Mouse (Mus musculus): ENCODE measurements around the gene Vcp.

Gene Vcp

GRCm38 (mm10) chr4:43030352-43030751, 30.0 kb upstream of the Vcp start:
- in situ Hi-C loops (cut with MboI, MseI): no loop called here

DNA sequence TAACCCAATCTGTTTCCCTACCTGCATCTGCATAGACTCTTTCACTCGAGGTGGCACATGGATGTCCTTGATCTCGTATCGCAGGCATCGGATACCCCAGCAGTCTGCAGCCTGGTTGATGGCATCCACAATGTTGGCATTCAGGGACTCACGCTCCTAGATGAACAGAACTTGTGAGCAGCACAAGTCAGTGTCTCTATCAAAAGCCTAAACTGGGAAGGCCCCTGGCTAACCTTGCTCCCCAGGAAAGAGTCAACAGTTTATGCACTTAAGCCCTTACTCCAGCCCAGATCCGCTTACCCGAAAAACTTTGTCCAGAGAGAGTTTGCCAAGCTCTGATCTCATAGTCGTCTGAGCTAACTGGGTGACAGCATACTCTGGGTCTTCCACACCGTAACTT, 29.4 kb upstream of the Vcp start:
- in situ Hi-C loops (cut with MboI, MseI): loop anchor here (5.0 to 10.0 kb wide), 2 partner anchors 77 to 535 kb away; partner anchors contain the start of genes Creb3 and Tln1

GRCm38 (mm10) chr4:43029121-43029520, 28.8 kb upstream of the Vcp start:
- in situ Hi-C loops (cut with MboI, MseI): loop anchor here (5.0 to 10.0 kb wide), 2 partner anchors 77 to 536 kb away; partner anchors contain the start of genes Creb3 and Tln1

GRCm38 (mm10) chr4:43025084-43025960, 25.0 kb upstream of the Vcp start, which contains the start of gene Pigo:
Pigo (minus strand) TSS chr4:43025819.
- in situ Hi-C loops (cut with MboI, MseI): loop anchor here (5.0 to 10.0 kb wide), 2 partner anchors 73 to 539 kb away; partner anchors contain the start of genes Creb3 and Tln1

GRCm38 (mm10) chr4:43024673-43025072, 24.4 kb upstream of the Vcp start:
- in situ Hi-C loops (cut with MboI, MseI): loop anchor here (5.0 to 10.0 kb wide), 2 partner anchors 72 to 540 kb away; partner anchors contain the start of genes Creb3 and Tln1

DNA sequence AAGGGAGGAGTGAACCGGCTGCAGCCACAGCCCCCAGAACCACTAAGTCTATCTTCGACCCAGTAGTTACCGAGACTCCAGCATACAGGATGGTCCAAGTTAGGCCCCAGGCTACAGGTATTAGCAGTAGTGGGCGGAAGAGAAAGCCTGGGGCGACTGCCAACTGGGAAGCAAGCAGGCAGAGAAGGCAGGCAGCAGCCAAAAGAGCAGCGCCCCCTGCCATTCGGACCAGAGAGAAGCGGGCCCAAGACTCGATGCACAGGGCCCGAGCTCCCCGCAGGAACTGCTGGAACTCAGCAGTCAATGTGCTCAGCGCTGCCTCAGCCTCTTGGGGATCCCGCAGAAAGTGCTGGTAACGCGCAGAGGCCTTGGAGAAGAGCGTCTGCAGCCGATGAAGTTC, 21.0 kb upstream of the Vcp start:
- in situ Hi-C loops (cut with MboI, MseI): loop anchor here (10.0 kb wide), 1 partner anchor 543 kb away; the partner anchor contains the start of genes Creb3 and Tln1

DNA sequence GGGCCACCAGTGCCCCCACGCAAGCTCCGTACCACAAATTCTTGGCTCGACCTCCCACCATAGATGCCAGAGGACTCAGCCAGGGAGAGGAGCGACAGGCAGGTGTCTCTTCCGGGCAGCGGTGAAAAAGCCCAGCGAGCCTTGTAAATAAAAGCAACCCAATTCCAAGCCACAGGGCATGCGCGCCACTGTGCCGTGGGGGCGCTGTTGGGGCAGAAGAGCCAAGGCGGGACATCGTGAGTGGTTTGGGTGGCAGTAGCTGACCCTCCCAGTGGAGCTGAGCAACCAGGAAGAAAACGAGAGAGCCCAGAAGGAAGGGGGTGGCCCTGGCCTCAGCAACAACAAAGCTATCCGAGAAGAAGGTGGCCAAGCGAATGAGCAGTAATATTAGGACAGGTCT, 20.6 kb upstream of the Vcp start:
- in situ Hi-C loops (cut with MboI, MseI): loop anchor here (10.0 kb wide), 1 partner anchor 544 kb away; the partner anchor contains the start of genes Creb3 and Tln1

DNA sequence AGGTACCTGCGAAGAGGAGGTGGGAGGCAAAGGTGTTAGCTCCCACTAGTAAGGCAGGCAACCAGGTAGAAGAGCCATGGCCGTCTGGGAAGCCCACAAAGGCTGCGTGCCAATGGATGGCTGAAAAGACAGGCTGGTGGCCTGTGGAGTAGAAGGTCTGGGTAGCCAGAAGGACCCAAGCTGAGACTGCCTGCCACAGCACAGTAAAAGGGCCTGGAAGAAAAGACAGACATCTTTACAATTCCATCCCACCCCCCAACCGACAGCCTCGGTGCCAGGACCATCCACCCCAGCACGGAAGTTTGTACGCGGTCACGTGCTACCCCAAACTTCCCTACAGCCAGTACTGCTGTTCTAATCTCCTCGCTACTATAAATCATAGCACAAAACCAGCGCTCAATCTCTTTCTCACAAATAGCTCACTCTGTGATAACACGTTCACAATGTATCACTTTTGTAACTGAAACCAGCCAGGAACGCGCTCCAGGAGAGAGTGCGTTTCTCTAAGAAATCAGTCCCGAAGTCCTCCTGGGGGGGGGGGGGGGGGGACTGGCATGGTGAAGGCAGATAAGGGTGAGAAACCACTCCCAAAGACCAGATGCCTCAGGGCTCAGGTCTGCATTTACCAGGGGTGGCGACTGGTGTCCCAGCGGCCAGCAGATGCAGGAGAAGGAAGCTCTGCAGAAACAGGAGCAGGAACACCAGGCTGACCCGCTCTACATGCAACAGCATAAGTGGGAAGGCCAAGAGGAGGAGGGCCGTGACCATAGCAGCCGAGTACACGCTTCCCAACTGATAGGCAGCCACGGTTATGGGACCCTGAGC, 19.5 kb upstream of the Vcp start:
- in situ Hi-C loops (cut with MboI, MseI): loop anchor here (10.0 kb wide), 1 partner anchor 545 kb away; the partner anchor contains the start of genes Creb3 and Tln1

DNA sequence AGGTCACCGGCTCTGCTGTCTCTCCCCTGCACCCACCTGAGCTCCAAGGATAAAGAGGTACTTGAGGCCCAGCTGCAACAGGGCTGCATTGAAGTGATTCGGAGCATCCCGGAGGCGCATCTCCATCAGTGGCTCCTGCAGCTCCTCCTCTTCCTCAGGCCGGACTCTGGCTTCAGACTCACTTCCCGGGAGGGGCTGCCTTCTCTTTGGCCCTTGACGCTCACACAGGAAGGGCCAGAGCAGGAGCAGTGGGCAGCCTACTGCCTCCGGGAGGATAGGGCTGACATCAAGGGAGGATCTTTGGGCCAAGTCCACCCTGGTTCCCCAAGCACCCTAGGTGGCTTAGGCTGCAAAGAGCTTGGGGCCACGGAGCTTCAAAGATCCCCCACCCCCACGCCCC, 18.9 kb upstream of the Vcp start:
- in situ Hi-C loops (cut with MboI, MseI): no loop called here

GRCm38 (mm10) chr4:43018156-43018555, 17.8 kb upstream of the Vcp start:
- in situ Hi-C loops (cut with MboI, MseI): no loop called here

- in situ Hi-C loops (cut with MboI, MseI): no loop called here
Measured at GRCm38 (mm10) chr4:43012091-43012490, 11.8 kb upstream of the Vcp start.

GRCm38 (mm10) chr4:43010161-43011038, 10.1 kb upstream of the Vcp start, which contains the start of gene Fancg:
Fancg (minus strand) TSS chr4:43010506.
- in situ Hi-C loops (cut with MboI, MseI): no loop called here

GRCm38 (mm10) chr4:43005765-43006164, 5.5 kb upstream of the Vcp start:
- in situ Hi-C loops (cut with MboI, MseI): no loop called here

DNA sequence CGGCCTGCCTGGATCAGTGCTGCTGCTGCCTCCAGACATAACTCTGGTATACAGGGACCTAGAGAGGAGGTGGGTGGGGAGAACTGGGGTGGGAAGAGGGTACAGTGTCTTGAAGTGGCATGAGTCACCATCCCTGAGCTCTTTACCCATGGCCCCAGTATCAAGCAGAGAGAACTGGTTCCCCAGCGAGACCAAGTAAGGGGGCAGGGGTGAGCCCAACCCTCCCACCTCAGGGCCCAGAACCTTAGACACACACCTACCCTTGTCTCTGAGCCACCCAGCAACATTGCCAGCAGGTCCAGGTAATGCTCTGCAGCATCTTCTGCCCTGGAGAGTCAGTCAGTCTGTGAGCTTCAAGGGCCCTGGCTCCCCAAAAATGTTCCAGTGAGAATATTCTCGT, 4.6 kb upstream of the Vcp start:
- in situ Hi-C loops (cut with MboI, MseI): no loop called here

- in situ Hi-C loops (cut with MboI, MseI): no loop called here
Measured at GRCm38 (mm10) chr4:43002756-43003439, 2.6 kb upstream of the Vcp start.

DNA sequence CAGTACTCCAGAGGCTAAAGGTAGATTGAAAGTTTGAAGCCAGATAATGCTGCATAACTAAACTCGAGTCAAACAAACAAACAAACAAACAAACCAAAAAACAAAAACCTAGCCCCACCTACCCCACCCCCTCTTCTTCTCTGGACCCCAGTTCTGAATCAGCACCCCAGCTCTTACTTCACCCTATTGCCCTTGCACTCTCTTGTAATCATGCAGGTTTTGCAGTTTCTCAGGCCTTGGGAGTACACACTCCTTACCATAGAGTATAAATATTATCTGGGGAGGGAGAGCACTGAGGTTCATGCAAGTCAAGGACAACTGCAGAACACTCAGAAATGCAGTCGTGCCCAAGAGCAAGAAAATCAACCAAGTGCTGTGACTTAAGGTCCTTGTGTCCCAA, 965 bp upstream of the Vcp start:
- in situ Hi-C loops (cut with MboI, MseI): no loop called here

DNA sequence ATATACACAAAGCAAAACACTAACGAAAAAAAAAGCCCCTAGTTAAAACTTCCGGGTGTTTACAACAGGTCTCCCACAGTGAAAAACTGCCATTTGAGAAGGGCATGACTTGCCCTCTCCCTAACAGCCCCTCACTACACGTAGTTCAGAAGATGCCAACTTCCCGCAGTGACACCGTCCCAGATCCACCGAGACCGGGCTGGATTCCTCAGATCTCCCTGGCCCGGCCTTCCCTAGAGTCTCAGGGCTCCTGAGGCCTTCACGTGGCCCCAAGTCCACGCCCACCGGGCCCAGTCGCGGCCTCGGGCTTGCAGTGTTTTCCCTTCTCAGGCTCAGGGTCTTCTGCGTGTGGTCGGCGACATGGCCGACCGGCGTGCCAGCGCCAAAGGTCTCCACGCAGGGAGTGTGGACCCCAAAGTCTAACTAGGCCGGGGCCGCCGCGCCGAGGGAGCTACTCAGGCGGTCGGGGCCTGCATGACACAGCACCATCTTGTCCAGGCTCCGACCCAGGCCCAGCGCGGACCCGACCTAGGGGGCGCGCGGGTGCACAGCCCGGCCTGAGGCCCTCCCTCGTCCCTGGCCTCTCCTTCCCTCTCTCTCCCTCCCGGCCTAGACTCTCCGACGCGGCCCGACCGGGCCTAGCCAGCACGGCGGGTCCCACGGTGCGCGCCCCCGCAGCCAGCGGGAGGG, 711 bp downstream of the Vcp start:
- in situ Hi-C loops (cut with MboI, MseI): loop anchor here (25.0 kb wide), 1 partner anchor 1987 kb away; no protein-coding TSS in a partner anchor

GRCm38 (mm10) chr4:42998022-42998421, 2.3 kb downstream of the Vcp start:
- in situ Hi-C loops (cut with MboI, MseI): loop anchor here (25.0 kb wide), 1 partner anchor 1986 kb away; no protein-coding TSS in a partner anchor

GRCm38 (mm10) chr4:42988296-42988695, 12.0 kb downstream of the Vcp start:
- in situ Hi-C loops (cut with MboI, MseI): loop anchor here (10.0 to 25.0 kb wide), 2 partner anchors 1773 to 1976 kb away; no protein-coding TSS in a partner anchor
